Mouse (Mus musculus) E14TG2a.4 (cell line): ENCODE data around the gene Slc25a42.

Experiments
- CTCF ChIP-seq: conservative IDR thresholded peaks from 2 replicates; pipeline ENCODE4 v1.5.1; 2014; ENCODE audit warnings: low read length
- NANOG ChIP-seq: IDR thresholded peaks from 2 replicates; pipeline ENCODE4 v1.6.1; 2014; ENCODE audit warnings: borderline replicate concordance, low read length, mixed read lengths
- POU5F1 ChIP-seq: IDR thresholded peaks from 2 replicates; pipeline ENCODE4 v1.6.1; 2014; ENCODE audit warnings: low read length, borderline replicate concordance

GRCm38 (mm10) chr8:70197603-70198002 is 14.5 kb downstream of the Slc25a42 start:
- TF ChIP-seq CTCF = no peak
- TF ChIP-seq POU5F1 = no peak
- no peak for TF ChIP-seq NANOG
